Mouse (Mus musculus) embryonic fibroblast, embryonic 13.5 days (primary cell): ENCODE measurements at regions not wholly inside any gene's neighbourhood (a gene's known extent, or its start where the extent isn't known, plus 50 kb on each side); places are given as distances from the start of the nearest gene placed in this dataset.
A peak's percentile ranks its signal among the peaks of the same experiment; 100 is the strongest.

Experiments
- H3K27ac ChIP-seq: 2 replicates; pipeline ENCODE4 v1.5.1; 2012; ENCODE audit warnings: low read length, control low read depth, inconsistent platforms; ENCODE audit not compliant: insufficient read depth
- H3K4me1 ChIP-seq: 2 replicates; pipeline ENCODE4 v1.6.1; 2011; ENCODE audit warnings: low read length; ENCODE audit not compliant: control insufficient read depth, insufficient read depth
- H3K4me3 ChIP-seq: 2 replicates; pipeline ENCODE4 v1.5.1; 2011; ENCODE audit warnings: mild to moderate bottlenecking, control low read depth, low read length; ENCODE audit not compliant: insufficient read depth
- CTCF ChIP-seq: IDR thresholded peaks from 2 replicates; pipeline ENCODE4 v1.5.1; 2011; ENCODE audit warnings: mild to moderate bottlenecking, control low read depth, low read length, moderate library complexity, borderline replicate concordance; ENCODE audit not compliant: insufficient read depth
- POLR2A ChIP-seq: IDR thresholded peaks from 2 replicates; pipeline ENCODE4 v1.6.1; 2011; ENCODE audit warnings: low read depth, mild to moderate bottlenecking, control low read depth, low read length, moderate library complexity

GRCm38 (mm10) chr13:71733360-71733759 lies 230.2 kb downstream of the Irx1 start:
- no peak for TF ChIP-seq CTCF
- no peak for TF ChIP-seq POLR2A
- H3K27ac ChIP-seq, result no peak overlapping the region

GRCm38 (mm10) chr13:71732903-71733302 lies 230.6 kb downstream of the Irx1 start:
- Histone ChIP-seq H3K27ac (no peak overlapping the region), H3K4me1 (no peaks in the 10 kb centered on the region), H3K4me3 (no peak overlapping the region)
- no peak for TF ChIP-seq CTCF
- TF ChIP-seq POLR2A, result no peak

More at GRCm38 (mm10) chr13:71733360-71733759, 230.2 kb downstream of the Irx1 start:
- Histone ChIP-seq H3K4me1 (no peaks in the 10 kb centered on the region), H3K4me3 (no peak overlapping the region)

GRCm38 (mm10) chr13:71690069-71690817 lies 273.3 kb downstream of the Irx1 start:
- H3K4me3 ChIP-seq, result no peak overlapping the region
- H3K27ac ChIP-seq, result no peak overlapping the region
- no peak for TF ChIP-seq CTCF
- no peak for TF ChIP-seq POLR2A
- no peaks in the 10 kb centered on the region for H3K4me1 ChIP-seq

GRCm38 (mm10) chr13:71689187-71689586 lies 274.3 kb downstream of the Irx1 start:
- Histone ChIP-seq H3K4me1 (no peaks in the 10 kb centered on the region), H3K27ac (no peak overlapping the region), H3K4me3 (no peak overlapping the region)
- TF ChIP-seq POLR2A (no peak), CTCF (no peak)

- Histone ChIP-seq H3K4me1 (no peaks in the 10 kb centered on the region), H3K27ac (no peak overlapping the region), H3K4me3 (no peak overlapping the region)
- no peak for TF ChIP-seq CTCF
- TF ChIP-seq POLR2A, result no peak
Observed at GRCm38 (mm10) chr13:71676081-71676624, 287.4 kb downstream of the Irx1 start.

- H3K4me3 ChIP-seq, result no peak overlapping the region
- peaks cover 8% of the 10 kb centered on the region for H3K4me1 ChIP-seq
- H3K27ac ChIP-seq, result peak overlapping the region; percentile 58
- TF ChIP-seq POLR2A, result no peak
- no peak for TF ChIP-seq CTCF
Observed at GRCm38 (mm10) chr13:71669956-71670739, 293.4 kb downstream of the Irx1 start.

- TF ChIP-seq POLR2A, result no peak
- TF ChIP-seq CTCF, result no peak
- H3K4me3 ChIP-seq, result no peak overlapping the region
- no peak overlapping the region for H3K27ac ChIP-seq
- peaks cover 11% of the 10 kb centered on the region for H3K4me1 ChIP-seq
Observed at GRCm38 (mm10) chr13:71668256-71668655, 295.3 kb downstream of the Irx1 start.

GRCm38 (mm10) chr13:71665221-71665916 lies 298.2 kb downstream of the Irx1 start:
- H3K4me3 ChIP-seq, result no peak overlapping the region
- peak overlapping the region; percentile 82 for H3K27ac ChIP-seq
- no peak for TF ChIP-seq CTCF
- TF ChIP-seq POLR2A, result no peak
- peaks cover 11% of the 10 kb centered on the region for H3K4me1 ChIP-seq

GRCm38 (mm10) chr13:71657898-71658297 lies 305.6 kb downstream of the Irx1 start:
- TF ChIP-seq POLR2A (no peak), CTCF (no peak)

More at GRCm38 (mm10) chr13:71657898-71658297, 305.6 kb downstream of the Irx1 start:
- peaks cover 10% of the 10 kb centered on the region for H3K4me1 ChIP-seq
- no peak overlapping the region for H3K27ac ChIP-seq
- H3K4me3 ChIP-seq, result no peak overlapping the region
